Mouse (Mus musculus): ENCODE results near the gene Spata2.
A peak's percentile ranks its signal among the peaks of the same experiment; 100 is the strongest.

Gene Spata2

GRCm38 (mm10) chr2:167510485-167510884 is 17.8 kb upstream of the Spata2 start:
- DNase-seq (ENCODE audit: inconsistent ontology term), result no peak

GRCm38 (mm10) chr2:167508569-167508968 is 15.9 kb upstream of the Spata2 start:
- no peak for DNase-seq (ENCODE audit: inconsistent ontology term)

- no peak for DNase-seq (ENCODE audit: inconsistent ontology term)
Measured at GRCm38 (mm10) chr2:167507719-167508385, 15.2 kb upstream of the Spata2 start.

GRCm38 (mm10) chr2:167506546-167507260 is 14.0 kb upstream of the Spata2 start:
- no peak for DNase-seq (ENCODE audit: inconsistent ontology term)

- DNase-seq (ENCODE audit: inconsistent ontology term), result peak; percentile 21
Measured at GRCm38 (mm10) chr2:167505127-167505526, 12.4 kb upstream of the Spata2 start.

GRCm38 (mm10) chr2:167503896-167504349 is 11.2 kb upstream of the Spata2 start:
- peak; percentile 56 for DNase-seq (ENCODE audit: inconsistent ontology term)

GRCm38 (mm10) chr2:167503253-167503895 is 10.7 kb upstream of the Spata2 start:
- peak; percentile 88 for DNase-seq (ENCODE audit: inconsistent ontology term)

- DNase-seq (ENCODE audit: inconsistent ontology term), result no peak
Measured at GRCm38 (mm10) chr2:167502554-167503252, 10.0 kb upstream of the Spata2 start.

- DNase-seq (ENCODE audit: inconsistent ontology term), result no peak
Measured at GRCm38 (mm10) chr2:167497272-167497671, 4.6 kb upstream of the Spata2 start.

- DNase-seq (ENCODE audit: inconsistent ontology term), result no peak
Measured at GRCm38 (mm10) chr2:167496437-167496836, 3.8 kb upstream of the Spata2 start.

- peak; percentile 54 for DNase-seq (ENCODE audit: inconsistent ontology term)
Measured at GRCm38 (mm10) chr2:167491757-167492708, 654 bp downstream of the Spata2 start, which contains the start of gene Rnf114. TSS of gene Rnf114 (plus strand) at chr2:167492645.

- peak; percentile 75 for DNase-seq (ENCODE audit: inconsistent ontology term)
Measured at GRCm38 (mm10) chr2:167490813-167491525, 1.7 kb downstream of the Spata2 start.

GRCm38 (mm10) chr2:167487994-167488393 is 4.7 kb downstream of the Spata2 start:
- no peak for DNase-seq (ENCODE audit: inconsistent ontology term)

GRCm38 (mm10) chr2:167487551-167487950 is 5.1 kb downstream of the Spata2 start:
- DNase-seq (ENCODE audit: inconsistent ontology term), result no peak

- DNase-seq (ENCODE audit: inconsistent ontology term), result no peak
Measured at GRCm38 (mm10) chr2:167486573-167486972, 6.1 kb downstream of the Spata2 start.

- peak; percentile 93 for DNase-seq (ENCODE audit: inconsistent ontology term)
Measured at GRCm38 (mm10) chr2:167485501-167486377, 6.9 kb downstream of the Spata2 start.

- no peak for DNase-seq (ENCODE audit: inconsistent ontology term)
Measured at GRCm38 (mm10) chr2:167484932-167485331, 7.8 kb downstream of the Spata2 start.

- no peak for DNase-seq (ENCODE audit: inconsistent ontology term)
Measured at GRCm38 (mm10) chr2:167483827-167484410, 8.8 kb downstream of the Spata2 start.
